Mouse (Mus musculus) small intestine, adult 2 months (tissue): ENCODE results near the gene AI481877. TPM values are rescaled to one million over a fixed set of nuclear protein-coding genes. Genes with fewer than 3 reads are reported as not detected.

Experiments used
- H3K27ac ChIP-seq: fragments of 200-500 bp; 2 replicates; pipeline ENCODE4 v1.5.1; 2012; ENCODE audit warnings: low read depth, low read length, control low read depth, inconsistent platforms; ENCODE audit not compliant: insufficient read depth
- H3K27me3 ChIP-seq: fragments of 200-500 bp; 2 replicates; pipeline ENCODE4 v1.6.1; 2012; ENCODE audit warnings: mild to moderate bottlenecking, moderate library complexity, low read length, inconsistent platforms; ENCODE audit not compliant: control insufficient read depth, insufficient read depth
- H3K36me3 ChIP-seq: fragments of 200-500 bp; 2 replicates; pipeline ENCODE4 v1.6.1; 2012; ENCODE audit warnings: mild to moderate bottlenecking, low read length, control low read depth, inconsistent platforms; ENCODE audit not compliant: control insufficient read depth, insufficient read depth
- H3K4me1 ChIP-seq: fragments of 200-500 bp; 2 replicates; pipeline ENCODE4 v1.6.1; 2012; ENCODE audit warnings: low read length, inconsistent platforms, mixed read lengths; ENCODE audit not compliant: control insufficient read depth, insufficient read depth, insufficient read length
- H3K4me3 ChIP-seq: fragments of 200-500 bp; 2 replicates; pipeline ENCODE4 v1.5.1; 2012; ENCODE audit warnings: low read depth, mild to moderate bottlenecking, control low read depth, inconsistent platforms, low read length, moderate library complexity
- CTCF ChIP-seq: fragments of 200-500 bp; IDR thresholded peaks from 2 replicates; pipeline ENCODE4 v1.5.1; 2012; ENCODE audit warnings: low read depth, mild to moderate bottlenecking, control low read depth, inconsistent platforms, low read length, moderate library complexity, mixed read lengths; ENCODE audit not compliant: insufficient replicate concordance, insufficient read length; ENCODE audit errors: extremely low read depth
- POLR2A ChIP-seq: fragments of 200-500 bp; IDR thresholded peaks from 2 replicates; pipeline ENCODE4 v1.6.1; 2012; ENCODE audit warnings: low read depth, mild to moderate bottlenecking, control low read depth, inconsistent platforms, low read length, moderate library complexity
- WGBS: fragments of 180-500 bp; shearing (Covaris S2); methylation state at CpG from one replicate; pipeline ENCODE4 v1.1.7; 2018; 5-methylcytosine and 5-hydroxymethylcytosine counted together
- polyA plus RNA-seq: library from polyadenylated mRNA; depleted of rRNA; stranded (reverse); fragments of >200 nt; gene quantifications from 2 replicates; pipeline ENCODE4 v1.2.3, GENCODE M21; 2012

The AI481877 gene
- polyA plus RNA-seq, 1 experiment, result not detected

- Histone ChIP-seq H3K27me3 (no peaks in the 10 kb centered on the region), H3K4me1 (no peaks in the 10 kb centered on the region), H3K36me3 (no peaks in the 10 kb centered on the region), H3K4me3 (no peak overlapping the region), H3K27ac (no peak overlapping the region)
- WGBS, result 66% methylated on average over 3 of the region's 3 CpGs
- TF ChIP-seq POLR2A, result no peak
- TF ChIP-seq CTCF, result no peak
These were observed 91.6 kb downstream of the AI481877 start for GRCm38 (mm10) chr4:59047222-59047621.

- H3K27me3 ChIP-seq, result no peaks in the 10 kb centered on the region
- no peaks in the 10 kb centered on the region for H3K4me1 ChIP-seq
- no peak overlapping the region for H3K27ac ChIP-seq
- no peak overlapping the region for H3K4me3 ChIP-seq
- H3K36me3 ChIP-seq, result peaks cover 5% of the 10 kb centered on the region
- 51% methylated on average over 6 of the region's 6 CpGs for WGBS
- TF ChIP-seq CTCF (no peak), POLR2A (no peak)
These were observed 94.9 kb downstream of the AI481877 start for GRCm38 (mm10) chr4:59043891-59044290.

- H3K4me1 ChIP-seq, result no peaks in the 10 kb centered on the region
- no peaks in the 10 kb centered on the region for H3K27me3 ChIP-seq
- H3K27ac ChIP-seq, result no peak overlapping the region
- 97% methylated on average over 5 of the region's 5 CpGs for WGBS
- peaks cover 5% of the 10 kb centered on the region for H3K36me3 ChIP-seq
- no peak for TF ChIP-seq CTCF
- TF ChIP-seq POLR2A, result no peak
- no peak overlapping the region for H3K4me3 ChIP-seq
These were observed 95.7 kb downstream of the AI481877 start for GRCm38 (mm10) chr4:59043074-59043473.

GRCm38 (mm10) chr4:59040397-59041287 lies 98.1 kb downstream of the AI481877 start:
- Histone ChIP-seq H3K4me3 (no peak overlapping the region), H3K27ac (no peak overlapping the region), H3K4me1 (peaks cover 2% of the 10 kb centered on the region; the same call in 1 of the 2 replicates), H3K36me3 (peaks cover 5% of the 10 kb centered on the region), H3K27me3 (no peaks in the 10 kb centered on the region)
- 90% methylated on average over 11 of the region's 11 CpGs for WGBS
- no peak for TF ChIP-seq POLR2A
- TF ChIP-seq CTCF, result no peak

GRCm38 (mm10) chr4:59037525-59037924 lies 101.3 kb downstream of the AI481877 start:
- Histone ChIP-seq H3K4me3 (no peak overlapping the region), H3K27ac (no peak overlapping the region), H3K27me3 (no peaks in the 10 kb centered on the region), H3K36me3 (peaks cover 5% of the 10 kb centered on the region), H3K4me1 (peaks cover 2% of the 10 kb centered on the region; the same call in 1 of the 2 replicates)
- no peak for TF ChIP-seq CTCF
- no peak for TF ChIP-seq POLR2A
- WGBS, result 90% methylated on average over 3 of the region's 3 CpGs

- no peaks in the 10 kb centered on the region for H3K27me3 ChIP-seq
- no peak overlapping the region for H3K4me3 ChIP-seq
- WGBS, result 50% methylated on average over 13 of the region's 13 CpGs
- TF ChIP-seq POLR2A (no peak), CTCF (peak; percentile 85; the same call in 1 of the 2 replicates)
- peaks cover 5% of the 10 kb centered on the region for H3K36me3 ChIP-seq
- H3K4me1 ChIP-seq, result peaks cover 2% of the 10 kb centered on the region; the same call in 1 of the 2 replicates
- no peak overlapping the region for H3K27ac ChIP-seq
These were observed 102.2 kb downstream of the AI481877 start for GRCm38 (mm10) chr4:59036490-59037127.
